Mouse (Mus musculus) adrenal gland, postnatal 4 days (tissue): ENCODE measurements around the gene Pold1. TPM values are rescaled to one million over a fixed set of nuclear protein-coding genes. Genes with fewer than 3 reads are reported as not detected.

Experiments
- DNase-seq, 2 experiments: peaks; one replicate each; pipeline ENCODE4 v3.0.0; 2021 to 2022; ENCODE audit warnings: low spot score in 2 of 2, mixed read lengths in 2 of 2
- microRNA-seq: library from miRNA; unstranded; fragments of <30 nt; microRNA quantifications from one replicate; pipeline ENCODE4 v1.2.0, GENCODE M21; 2021
- total RNA-seq, 2 experiments: library from RNA; stranded (reverse); gene quantifications; 2 replicates each; pipeline ENCODE4 v1.2.3; 2021

The Pold1 gene
- total RNA-seq, 2 experiments from 2014 or later: 41.4 to 49.3 TPM

DNA sequence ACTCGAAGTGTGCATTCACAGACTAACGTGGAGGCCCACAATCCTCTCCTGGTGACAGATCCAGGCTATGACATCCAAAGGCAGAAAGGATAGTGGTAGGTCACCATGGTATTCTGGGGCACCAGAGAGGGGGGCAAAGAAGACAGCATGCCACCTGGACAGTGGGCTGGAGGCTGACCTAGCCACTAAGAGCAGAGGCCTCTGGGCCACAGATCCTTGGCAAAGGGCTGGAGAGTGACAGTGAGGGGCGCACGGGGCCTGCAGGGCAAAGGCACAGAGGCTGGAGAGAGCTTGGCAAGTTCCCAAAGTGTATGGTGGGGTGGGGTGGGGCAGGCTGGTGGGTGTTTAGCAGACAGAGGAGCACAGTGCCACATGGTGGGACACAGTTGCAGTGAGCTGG, 58.4 kb downstream of the Pold1 start:
- DNase-seq: no peak

DNA sequence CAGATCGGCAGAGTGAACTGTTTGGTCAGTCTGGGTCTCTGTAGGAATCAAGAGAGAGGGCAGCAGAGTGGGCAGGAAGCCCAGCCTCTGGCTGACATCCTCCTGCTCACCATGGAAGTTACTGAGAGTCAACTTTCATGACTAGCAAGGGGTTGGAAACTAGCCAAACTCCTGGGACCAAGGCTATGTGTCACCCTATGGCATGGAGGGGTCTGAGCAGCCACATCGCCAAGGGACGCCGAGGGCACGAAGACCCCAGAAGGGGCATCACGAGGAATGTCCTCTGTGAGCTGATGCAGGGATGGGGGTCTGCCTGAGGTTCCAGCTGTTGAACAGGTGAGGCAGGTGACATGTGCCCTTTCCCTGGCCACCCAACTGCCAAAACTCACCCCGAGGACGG, 60.1 kb downstream of the Pold1 start:
- no peak for DNase-seq

GRCm38 (mm10) chr7:44487936-44488335, 60.7 kb downstream of the Pold1 start:
- no peak for DNase-seq

GRCm38 (mm10) chr7:44486927-44487575, 61.6 kb downstream of the Pold1 start:
- DNase-seq: no peak

DNA sequence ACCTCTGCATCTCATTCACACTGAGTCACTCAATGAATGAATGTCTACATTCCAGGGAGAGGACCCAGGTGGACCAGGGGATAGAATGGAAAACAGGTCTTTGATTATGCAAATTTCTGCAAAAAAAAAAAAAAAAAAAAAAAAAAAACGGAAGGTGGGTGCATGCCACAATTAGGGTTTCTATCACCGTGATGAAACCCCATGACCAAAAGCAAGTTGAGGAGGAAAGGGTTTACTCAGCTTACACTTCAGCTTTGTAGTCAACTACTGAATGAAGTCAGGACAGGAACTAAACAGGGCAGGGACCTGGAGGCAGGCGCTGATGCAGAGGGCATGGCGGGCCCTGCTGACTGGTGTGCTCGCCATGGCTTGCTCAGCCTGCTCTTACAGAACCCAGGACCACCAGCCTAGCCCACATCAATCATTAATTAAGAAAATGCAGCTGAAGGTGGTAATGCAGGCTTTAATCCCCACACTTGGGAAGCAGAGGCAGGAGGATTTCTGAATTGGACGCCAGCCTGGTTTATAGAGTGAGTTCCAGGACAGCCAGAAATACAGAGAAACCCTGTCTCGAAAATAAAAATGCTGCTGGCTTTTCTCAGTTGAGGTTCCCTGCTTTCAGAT, 63.0 kb downstream of the Pold1 start:
- no peak for DNase-seq

GRCm38 (mm10) chr7:44484841-44485571, 63.6 kb downstream of the Pold1 start:
- peak in 1 of 2 experiments; percentile 55 for DNase-seq

- DNase-seq: no peak
Measured at GRCm38 (mm10) chr7:44484109-44484508, 64.5 kb downstream of the Pold1 start.

DNA sequence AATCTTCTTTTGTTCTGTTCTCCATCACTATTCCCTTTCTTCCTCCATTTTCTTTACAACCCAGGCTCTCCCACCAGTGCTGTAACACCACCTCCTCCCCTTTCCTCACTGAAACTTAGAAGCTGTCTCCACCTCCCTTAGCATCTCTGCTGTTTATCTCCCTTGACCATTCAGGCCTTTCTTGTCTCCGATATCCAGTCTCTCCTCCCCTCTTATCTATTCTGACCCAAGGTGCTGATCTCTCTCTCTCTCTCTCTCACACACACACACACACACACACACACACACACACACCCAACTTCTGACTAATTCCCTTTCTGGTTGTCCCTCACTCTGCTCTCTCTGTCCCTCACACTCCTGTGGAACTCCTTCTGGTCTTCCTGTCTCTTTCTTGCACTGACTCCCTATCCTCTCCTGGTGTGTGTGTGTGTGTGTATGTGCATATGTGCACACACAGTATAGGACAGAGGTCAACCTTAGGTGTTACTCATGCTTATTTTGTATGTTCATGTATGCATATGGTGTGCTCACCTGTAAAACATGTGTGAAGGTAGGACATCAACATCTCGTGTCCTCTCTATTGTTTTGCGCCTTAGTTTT, 65.7 kb downstream of the Pold1 start:
- DNase-seq: no peak

Small RNAs within 50 kb of the gene (microRNA-seq; reads per million reads assigned to microRNA genes)
- not detected for gene Mir7053

Other genes with a start within 250 kb of the Pold1 start
- gene Clec11a, start 241.9 kb downstream of the Pold1 start, total RNA-seq: 1 to 10 TPM; 6.0 to 7.1 TPM
- 10 to 100 TPM; 12.0 to 16.9 TPM for gene Shank1, start 238.6 kb downstream of the Pold1 start, total RNA-seq
- gene Syt3, start 164.7 kb downstream of the Pold1 start, total RNA-seq: 1 to 10 TPM; 3.6 to 4.4 TPM
- 1 to 10 TPM; 1.0 to 2.0 TPM for gene 1700008O03Rik, start 163.0 kb downstream of the Pold1 start, total RNA-seq
- gene Lrrc4b, start 119.8 kb downstream of the Pold1 start, total RNA-seq: 10 to 100 TPM; 18.7 to 18.8 TPM
- 1 to 10 TPM; 3.2 to 6.2 TPM for gene Aspdh, start 83.5 kb downstream of the Pold1 start, total RNA-seq
- 10 to 100 TPM; 40.3 to 48.1 TPM for gene Josd2, start 80.9 kb downstream of the Pold1 start, total RNA-seq
- gene Emc10, start 52.3 kb downstream of the Pold1 start, total RNA-seq: 10 to 100 TPM; 84.1 to 90.2 TPM
- 10 to 100 TPM; 21.6 to 22.7 TPM for gene Fam71e1, start 52.3 kb downstream of the Pold1 start, total RNA-seq
- gene Mybpc2, start 24.2 kb downstream of the Pold1 start, total RNA-seq: 1 to 10 TPM; 6.6 to 9.9 TPM
- 1 to 10 TPM in 1 of 2 experiments, under 1 TPM in 1; 0.84 to 2.9 TPM for gene Spib, start 16.8 kb downstream of the Pold1 start, total RNA-seq
- 100 to 1,000 TPM; 128 to 129 TPM for gene Nr1h2, start 5.1 kb upstream of the Pold1 start, total RNA-seq
- 10 to 100 TPM in 1 of 2 experiments, 1 to 10 TPM in 1; 2.5 to 18.3 TPM for gene Napsa, start 23.5 kb upstream of the Pold1 start, total RNA-seq
- gene Kcnc3, start 41.8 kb upstream of the Pold1 start, total RNA-seq: 1 to 10 TPM; 7.6 to 9.9 TPM
- 1 to 10 TPM; 7.0 to 8.2 TPM for gene Myh14, start 122.0 kb upstream of the Pold1 start, total RNA-seq
- gene Izumo2, start 159.9 kb upstream of the Pold1 start, total RNA-seq: not detected
- 10 to 100 TPM; 42.8 to 43.4 TPM for gene Vrk3, start 199.6 kb upstream of the Pold1 start, total RNA-seq
- gene Zfp473, start 202.2 kb upstream of the Pold1 start, total RNA-seq: 1 to 10 TPM; 1.1 to 1.3 TPM